Mouse (Mus musculus) ovary, adult 18-20 months (tissue): Measurements from ENCODE around the gene Acox1.

Source experiments
- DNase-seq: peaks from one replicate; pipeline ENCODE4 v3.0.0; 2022; ENCODE audit warnings: low spot score, mixed read lengths

Gene Acox1

GRCm38 (mm10) chr11:116198639-116199531 lies at the start of gene Acox1, which contains the start of gene Ten1:
Gene Acox1, minus strand, starts transcription at chr11:116199045.
Gene Ten1, plus strand, starts transcription at chr11:116198855.
- DNase-seq = peak; percentile 96

GRCm38 (mm10) chr11:116247502-116248222 lies 48.8 kb upstream of the Acox1 start:
- no peak for DNase-seq

- no peak for DNase-seq
Observed at GRCm38 (mm10) chr11:116245616-116246015, 46.8 kb upstream of the Acox1 start.

GRCm38 (mm10) chr11:116244580-116244979 lies 45.7 kb upstream of the Acox1 start:
- no peak for DNase-seq

- DNase-seq = no peak
Observed at GRCm38 (mm10) chr11:116241744-116242235, 42.9 kb upstream of the Acox1 start.

- DNase-seq = no peak
Observed at GRCm38 (mm10) chr11:116239797-116240196, 41.0 kb upstream of the Acox1 start.

- DNase-seq = peak; percentile 71
Observed at GRCm38 (mm10) chr11:116237742-116238395, 39.0 kb upstream of the Acox1 start, which contains the start of gene Evpl. Gene Evpl, minus strand, starts transcription at chr11:116238077.

- DNase-seq = no peak
Observed at GRCm38 (mm10) chr11:116234901-116235300, 36.1 kb upstream of the Acox1 start.

- no peak for DNase-seq
Observed at GRCm38 (mm10) chr11:116232427-116232826, 33.6 kb upstream of the Acox1 start.

GRCm38 (mm10) chr11:116228699-116229098 lies 29.9 kb upstream of the Acox1 start:
- no peak for DNase-seq

- no peak for DNase-seq
Observed at GRCm38 (mm10) chr11:116226414-116226813, 27.6 kb upstream of the Acox1 start.

GRCm38 (mm10) chr11:116222740-116223059 lies 23.9 kb upstream of the Acox1 start:
- no peak for DNase-seq

GRCm38 (mm10) chr11:116221931-116222739 lies 23.3 kb upstream of the Acox1 start:
- DNase-seq = no peak

GRCm38 (mm10) chr11:116219885-116220284 lies 21.0 kb upstream of the Acox1 start:
- no peak for DNase-seq

- peak; percentile 83 for DNase-seq
Observed at GRCm38 (mm10) chr11:116218737-116219400, 20.0 kb upstream of the Acox1 start.

GRCm38 (mm10) chr11:116218263-116218662 lies 19.4 kb upstream of the Acox1 start:
- DNase-seq = no peak

GRCm38 (mm10) chr11:116216549-116216948 lies 17.7 kb upstream of the Acox1 start:
- DNase-seq = no peak

GRCm38 (mm10) chr11:116215991-116216390 lies 17.1 kb upstream of the Acox1 start:
- DNase-seq = no peak

GRCm38 (mm10) chr11:116215181-116215580 lies 16.3 kb upstream of the Acox1 start:
- no peak for DNase-seq

- no peak for DNase-seq
Observed at GRCm38 (mm10) chr11:116213877-116214510, 15.1 kb upstream of the Acox1 start.
